Mouse (Mus musculus) small intestine, adult 10 weeks (tissue): ENCODE data around the gene Klrd1. TPM values are rescaled to one million over a fixed set of nuclear protein-coding genes. Genes with fewer than 3 reads are reported as not detected.

Experiments used
- polyA plus RNA-seq: library from polyadenylated mRNA; stranded (reverse); fragments of 350-450 nt; fragmentation: Illumina TruSeq; extraction: RNeasy Lipid Tissue Mini Kit (QIAGEN cat#74804); gene quantifications from one replicate; pipeline ENCODE4 v1.2.3, GENCODE M21; 2014; ENCODE audit warnings: low replicate concordance

Klrd1 gene
- polyA plus RNA-seq, result 48.6 TPM

DNA sequence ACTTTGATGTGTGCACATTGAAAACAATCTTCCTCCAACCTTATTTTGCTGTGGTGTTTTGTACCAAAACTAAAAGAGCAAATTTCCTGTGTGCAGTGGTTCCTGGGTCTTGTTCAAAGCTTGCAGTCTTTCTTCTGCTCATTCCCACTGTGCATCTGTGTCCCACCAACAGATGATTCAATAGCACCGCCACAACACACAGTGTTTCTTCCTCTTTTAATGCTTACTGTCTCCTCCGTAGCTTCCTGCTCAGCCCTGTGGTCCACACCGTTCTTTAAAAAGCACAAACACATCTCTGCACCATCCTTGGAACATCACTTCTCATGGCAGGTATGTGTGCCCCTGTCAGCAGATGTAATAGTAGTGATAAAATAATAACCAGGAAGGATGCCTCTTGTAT lies at the start of gene Klrd1:
Klrd1 (plus strand) TSS at position 275 of the 400 bp plus-strand sequence.

GRCm38 (mm10) chr6:129577605-129578004 lies 14.0 kb upstream of the Klrd1 start, which contains the start of gene Klre1:
Gene Klre1 (plus strand): TSS chr6:129577905.

GRCm38 (mm10) chr6:129623735-129624134 lies 32.2 kb downstream of the Klrd1 start, which contains the start of gene Klrk1:
Gene Klrk1 (minus strand): TSS chr6:129623864.

DNA sequence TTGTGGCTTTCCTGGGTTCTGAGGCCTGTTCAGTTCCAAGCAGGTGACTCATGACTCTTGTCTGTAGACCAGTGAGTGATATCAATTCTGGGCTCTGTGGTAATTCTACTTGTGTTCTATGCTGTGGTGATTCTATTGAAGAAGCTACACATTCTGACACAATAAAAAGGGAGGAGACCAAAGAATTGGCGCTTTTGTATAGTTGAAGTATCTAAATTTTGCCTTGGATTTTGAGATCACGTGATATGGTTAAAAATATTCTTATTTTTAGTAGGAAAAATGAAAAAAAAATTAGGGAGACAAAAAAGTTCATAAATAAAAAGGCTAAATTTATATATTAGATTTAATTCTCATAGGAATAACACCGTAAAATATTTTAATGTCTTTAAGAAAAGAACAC lies 51.7 kb downstream of the Klrd1 start, which contains the start of gene Klrc3:
Klrc3 (minus strand) TSS at position 101 of the 400 bp plus-strand sequence.

Other genes starting within 250 kb of the Klrd1 start
- gene Clec12a, start 249.1 kb upstream of the Klrd1 start, polyA plus RNA-seq, result 1.6 TPM
- gene Clec12b, start 205.9 kb upstream of the Klrd1 start, polyA plus RNA-seq, result not detected
- 10.4 TPM for gene Clec1b, start 194.5 kb upstream of the Klrd1 start, polyA plus RNA-seq
- gene Clec9a, start 182.9 kb upstream of the Klrd1 start, polyA plus RNA-seq, result 6.2 TPM
- 2.8 TPM for gene Clec1a, start 139.8 kb upstream of the Klrd1 start, polyA plus RNA-seq
- gene Olr1, start 84.6 kb upstream of the Klrd1 start, polyA plus RNA-seq, result not detected
- not detected for gene Tmem52b, start 79.2 kb upstream of the Klrd1 start, polyA plus RNA-seq
- 3.5 TPM for gene Gabarapl1, start 58.6 kb upstream of the Klrd1 start, polyA plus RNA-seq
- 1.4 TPM for gene Klre1, start 13.9 kb upstream of the Klrd1 start, polyA plus RNA-seq
- 4.7 TPM for gene Klrk1, start 32.1 kb downstream of the Klrd1 start, polyA plus RNA-seq
- not detected for gene Klrc3, start 51.6 kb downstream of the Klrd1 start, polyA plus RNA-seq
- 0.45 TPM for gene Klrc2, start 68.9 kb downstream of the Klrd1 start, polyA plus RNA-seq
- 1.2 TPM for gene Klrc1, start 87.2 kb downstream of the Klrd1 start, polyA plus RNA-seq
- 4.0 TPM for gene Klri1, start 125.3 kb downstream of the Klrd1 start, polyA plus RNA-seq
- gene Klri2, start 148.7 kb downstream of the Klrd1 start, polyA plus RNA-seq, result 0.30 TPM
- gene Gm156, start 192.5 kb downstream of the Klrd1 start, polyA plus RNA-seq, result 7.3 TPM